Mouse (Mus musculus) retina, postnatal 1 day (tissue): ENCODE results near the gene Gpr153.
"Not testable (repeated sequence)": the region's sequence is repeated elsewhere in the genome, so short reads cannot be mapped to it uniquely, and the experiment has no call there.

Source experiments
- DNase-seq: peaks from one replicate; pipeline ENCODE4 v3.0.0-alpha.2; 2012

Gene Gpr153

DNA sequence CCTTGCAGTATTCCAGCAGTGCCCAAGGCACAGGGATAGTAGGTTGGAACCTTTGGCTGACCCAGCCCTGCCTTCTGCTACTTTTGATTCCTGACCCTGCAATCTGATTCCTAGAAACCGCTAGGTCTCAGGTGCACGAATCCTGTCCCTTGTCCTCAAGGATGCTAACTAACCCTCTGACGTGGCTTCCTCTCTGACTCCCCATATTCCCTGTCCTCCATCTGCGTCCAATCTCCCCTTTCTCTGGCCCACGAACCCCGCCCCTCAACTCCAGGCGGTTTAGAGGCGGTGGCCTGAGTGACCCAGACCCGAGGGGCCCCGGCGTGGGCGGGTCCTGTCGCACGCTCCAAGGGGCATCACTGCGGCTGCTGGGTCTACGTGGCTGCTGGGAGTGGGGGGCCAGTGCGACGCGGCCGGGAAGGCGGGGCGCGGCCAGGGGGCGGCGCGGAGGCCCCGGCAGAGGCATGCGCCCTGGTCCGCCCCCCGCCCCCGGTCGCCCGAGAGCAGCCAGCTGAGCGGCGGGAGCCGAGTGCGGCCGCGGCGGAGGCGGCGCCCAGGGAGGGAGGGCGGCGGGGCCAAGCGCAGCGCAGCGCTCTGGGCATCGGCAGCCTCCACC lies at the start of gene Gpr153:
TSS of gene Gpr153 (plus strand) at position 612 of the 616 bp plus-strand sequence.
- peak; percentile 88 for DNase-seq

DNA sequence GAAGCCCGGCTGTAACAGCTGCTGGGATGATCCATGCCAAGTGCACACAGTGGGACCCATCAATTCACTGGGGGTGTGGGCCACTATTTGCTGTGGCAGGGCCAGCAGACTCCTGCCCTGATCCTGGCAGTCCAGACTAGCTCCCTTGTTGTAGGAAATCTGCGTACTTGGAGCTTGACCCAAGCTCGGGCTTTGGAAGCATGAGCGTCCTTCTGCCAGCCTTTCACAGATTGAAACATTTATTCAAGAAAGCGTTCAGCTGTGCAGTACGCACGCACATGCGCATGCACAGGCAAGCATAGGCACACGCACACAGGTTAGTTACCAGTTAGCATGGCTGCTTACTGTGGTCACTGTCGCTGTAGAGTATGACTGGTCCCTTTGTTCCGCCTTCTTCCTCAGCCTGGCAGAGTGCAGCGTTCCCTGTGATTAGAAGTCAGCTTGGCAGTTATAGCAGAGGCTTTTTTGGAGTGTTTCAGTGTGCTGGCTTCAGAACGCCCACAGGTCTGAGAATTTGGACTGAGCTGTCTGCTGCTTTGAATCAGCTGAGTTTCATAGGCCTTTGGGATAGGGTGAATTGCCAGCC lies 47.0 kb upstream of the Gpr153 start:
- DNase-seq, result no peak

DNA sequence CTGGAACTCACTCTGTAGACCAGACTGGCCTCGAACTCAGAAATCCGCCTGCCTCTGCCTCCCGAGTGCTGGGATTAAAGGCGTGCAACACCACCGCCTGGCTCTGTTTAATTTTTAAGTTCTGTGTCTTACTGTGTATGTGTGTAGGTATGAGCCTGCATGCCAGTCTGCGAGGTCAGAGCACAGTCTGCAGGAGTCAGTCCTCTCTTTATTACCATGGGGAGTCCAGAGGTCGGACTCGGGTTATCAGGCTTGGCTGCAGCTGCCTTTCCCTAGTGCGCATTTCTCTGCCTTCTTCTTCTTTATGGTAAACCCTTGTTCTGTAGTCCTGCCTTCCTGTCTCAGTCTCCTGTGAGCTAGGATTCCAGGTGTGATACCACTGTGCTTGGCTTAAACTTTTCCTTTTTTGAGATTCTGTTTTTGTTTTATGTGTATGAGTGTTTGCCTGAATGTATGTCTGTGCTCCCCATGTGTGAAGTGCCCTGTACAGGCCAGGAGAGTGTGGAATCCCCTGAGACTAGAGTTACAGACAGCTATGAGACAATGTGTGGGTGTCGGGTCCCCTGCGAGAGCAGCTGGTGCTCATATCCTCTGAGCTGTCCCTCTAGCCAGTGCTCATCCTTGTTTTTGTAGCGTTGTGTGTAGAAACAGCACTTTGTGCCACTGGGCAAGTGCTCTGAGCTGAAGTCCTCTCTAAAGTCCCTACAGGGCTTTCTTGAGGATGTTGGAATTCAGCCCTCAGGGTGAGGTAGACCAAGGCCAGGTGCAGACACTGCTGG lies 46.1 kb upstream of the Gpr153 start:
- DNase-seq, result no peak

DNA sequence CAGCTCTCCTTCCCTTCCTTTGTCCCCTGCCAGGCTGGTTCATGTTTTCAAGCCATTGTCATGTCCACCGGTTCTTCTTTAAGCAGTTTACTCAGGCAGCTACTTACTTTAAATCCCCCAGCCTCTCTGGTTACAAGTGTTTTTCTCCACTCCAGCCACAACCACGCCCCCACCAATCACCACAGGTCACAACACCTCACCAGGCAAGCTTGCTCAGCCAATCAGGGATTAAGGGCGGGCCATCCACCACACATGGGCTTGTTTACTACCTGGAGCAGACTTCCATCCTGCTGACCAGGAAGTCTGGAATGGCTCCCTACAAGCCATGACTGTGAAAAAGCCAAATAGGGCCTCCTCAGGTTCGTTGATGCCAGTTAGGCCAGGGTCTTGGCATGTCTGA lies 43.7 kb upstream of the Gpr153 start:
- not testable (repeated sequence) for DNase-seq

DNA sequence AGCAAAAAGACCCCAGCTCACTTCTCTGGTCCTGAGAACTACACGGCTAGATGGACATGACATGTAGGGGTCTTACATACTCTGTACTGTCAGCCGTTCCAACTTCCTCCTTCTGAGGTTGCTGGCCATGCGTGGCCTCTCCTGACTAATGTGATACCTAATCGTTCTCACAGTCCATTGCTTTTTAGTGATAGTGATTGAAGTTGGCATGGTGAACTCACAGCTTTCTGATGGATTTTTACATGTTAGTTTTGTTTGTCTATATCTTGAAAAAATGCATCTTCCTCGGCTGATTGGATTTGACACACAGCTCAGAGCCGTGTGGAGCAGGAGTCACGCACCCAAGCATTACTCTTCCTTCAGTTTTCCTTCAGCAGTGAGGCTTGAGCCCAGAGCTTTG lies 42.7 kb upstream of the Gpr153 start:
- peak; percentile 51 for DNase-seq

DNA sequence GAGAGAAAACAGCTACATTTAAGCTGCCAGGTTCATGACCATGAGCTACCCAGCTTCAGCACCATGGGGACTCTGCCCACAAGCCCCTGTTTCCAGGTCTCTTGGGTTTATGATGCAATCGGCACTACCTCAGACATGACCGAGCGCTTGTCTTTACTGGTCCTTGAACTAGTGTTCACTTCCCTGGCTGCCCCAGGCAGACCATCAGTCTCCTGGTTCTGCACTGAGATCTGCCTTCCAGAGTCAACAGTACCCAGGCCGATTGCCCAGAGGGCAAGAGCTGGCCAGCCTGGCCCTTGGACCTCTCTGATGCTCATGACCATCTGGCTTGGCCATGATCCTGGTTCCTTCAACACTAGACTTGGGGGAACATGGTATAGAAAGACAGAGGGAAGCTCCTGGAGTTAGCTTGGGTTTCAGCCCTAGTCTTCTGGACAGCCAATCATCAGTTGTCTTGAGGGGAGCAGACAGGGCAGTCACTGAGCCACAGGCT lies 41.6 kb upstream of the Gpr153 start:
- DNase-seq, result no peak

DNA sequence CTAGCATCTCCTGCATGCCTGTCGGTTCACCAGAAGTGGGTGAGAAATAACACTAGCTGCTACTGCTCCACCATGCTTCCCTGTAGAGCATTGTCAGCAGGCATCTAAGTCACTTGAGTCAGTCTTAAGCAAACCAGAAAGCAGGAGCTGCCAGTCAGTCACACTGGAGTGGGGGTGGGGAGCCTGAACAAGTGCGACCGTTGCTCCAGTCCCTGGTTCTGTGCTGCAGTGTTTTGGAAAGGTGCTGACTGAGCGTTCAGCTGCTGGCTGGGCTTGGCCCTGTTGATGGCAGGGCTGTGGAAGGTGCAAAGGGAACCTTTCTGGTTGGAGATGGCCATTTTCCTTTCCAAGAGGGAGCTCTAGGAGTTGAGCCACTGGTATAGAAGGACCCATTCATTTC lies 34.1 kb upstream of the Gpr153 start:
- DNase-seq, result no peak

DNA sequence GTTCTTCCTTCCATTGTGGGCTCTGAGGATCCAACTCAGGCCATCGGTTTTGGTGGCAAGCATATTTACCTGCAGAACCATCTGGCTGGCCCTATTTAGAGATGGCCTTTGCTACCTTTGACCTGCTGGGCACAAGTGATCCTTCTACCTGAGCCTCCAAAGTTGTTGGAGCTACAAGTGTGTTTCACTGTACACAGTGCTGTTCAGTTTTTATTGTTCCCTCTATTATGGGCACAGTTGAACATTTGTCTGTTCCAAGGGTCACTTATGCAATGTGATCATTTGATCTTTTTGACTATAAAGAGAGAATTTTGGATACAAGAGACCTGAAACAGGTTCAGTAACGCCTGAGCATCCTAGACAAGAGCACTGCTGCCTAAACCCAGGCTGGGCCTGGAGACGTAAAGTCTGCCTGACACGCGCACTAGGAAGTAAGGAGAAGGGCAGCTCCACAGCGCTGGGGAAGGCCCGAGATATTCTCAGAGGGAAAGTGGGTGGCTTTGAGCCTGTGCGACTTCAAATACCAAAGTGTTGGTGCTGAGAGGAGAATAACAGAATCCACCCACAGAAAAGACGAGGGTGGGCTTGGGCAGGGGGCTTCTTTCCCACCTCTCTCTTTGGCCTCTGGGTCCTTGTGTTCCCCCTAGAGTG lies 30.7 kb upstream of the Gpr153 start:
- no peak for DNase-seq

DNA sequence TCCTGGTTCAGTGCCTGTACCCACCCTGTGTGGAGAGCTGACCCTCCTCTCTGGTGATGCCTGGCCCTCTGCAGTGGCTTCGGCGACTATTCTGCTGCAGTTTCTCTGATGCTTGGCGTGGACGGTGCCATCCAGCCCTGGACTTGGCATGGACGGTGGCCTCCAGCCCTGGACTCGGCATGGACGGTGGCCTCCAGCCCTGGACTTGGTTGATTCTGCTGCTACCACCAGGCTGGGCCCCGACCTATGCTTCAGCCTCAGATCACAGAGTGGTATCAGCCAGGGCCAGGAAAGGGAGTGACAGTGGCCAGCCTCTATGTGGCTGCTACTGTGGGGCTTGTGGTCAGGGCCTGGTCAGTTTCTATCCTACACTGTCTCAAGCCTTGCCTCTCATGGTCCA lies 30.1 kb upstream of the Gpr153 start:
- no peak for DNase-seq

DNA sequence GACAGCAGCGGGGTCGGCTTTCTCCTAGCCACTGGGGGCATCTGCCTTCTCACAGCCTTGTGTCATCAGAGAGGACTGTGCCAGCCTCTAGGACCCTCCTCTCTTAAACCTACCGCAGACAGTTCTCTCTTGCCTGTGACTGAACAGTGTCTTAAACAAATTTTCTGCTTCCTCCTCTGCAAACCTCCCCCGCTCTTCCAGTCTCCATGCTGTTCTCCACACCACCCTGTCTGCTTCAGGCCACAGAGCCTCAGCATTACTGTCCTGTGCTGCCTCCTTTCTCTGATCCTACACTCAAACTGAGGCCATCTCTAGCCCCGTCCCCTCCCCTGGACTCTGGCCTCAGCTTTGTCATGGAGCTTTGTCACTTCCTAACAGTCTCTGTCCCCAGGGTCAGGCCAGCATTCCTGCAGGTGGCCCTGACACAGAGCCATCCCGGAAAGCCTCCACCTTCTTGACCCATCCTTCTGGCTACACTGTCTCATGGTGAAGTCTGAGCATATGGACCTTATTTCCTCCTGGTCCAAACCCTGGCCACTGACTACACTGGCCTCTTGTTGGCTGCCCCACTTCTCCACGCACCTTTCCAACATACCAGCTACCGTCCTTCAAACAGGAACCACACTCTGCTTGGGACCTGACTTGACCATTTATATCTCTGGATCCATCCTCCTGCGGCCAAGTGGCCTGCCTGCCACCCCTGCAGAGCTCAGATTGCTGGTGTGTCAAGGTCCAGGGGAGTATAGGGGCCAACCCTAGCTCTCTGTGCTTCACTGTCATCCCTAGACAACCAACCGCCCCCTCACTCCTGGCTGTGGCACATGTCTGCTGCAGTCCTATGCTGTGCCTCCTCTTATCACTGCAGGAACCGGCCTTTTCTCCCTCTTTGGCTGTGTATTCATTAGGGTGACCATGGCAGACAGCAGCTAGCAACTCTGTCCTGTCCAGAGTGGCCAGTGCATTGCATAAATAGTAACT lies 29.2 kb upstream of the Gpr153 start:
- DNase-seq, result no peak

DNA sequence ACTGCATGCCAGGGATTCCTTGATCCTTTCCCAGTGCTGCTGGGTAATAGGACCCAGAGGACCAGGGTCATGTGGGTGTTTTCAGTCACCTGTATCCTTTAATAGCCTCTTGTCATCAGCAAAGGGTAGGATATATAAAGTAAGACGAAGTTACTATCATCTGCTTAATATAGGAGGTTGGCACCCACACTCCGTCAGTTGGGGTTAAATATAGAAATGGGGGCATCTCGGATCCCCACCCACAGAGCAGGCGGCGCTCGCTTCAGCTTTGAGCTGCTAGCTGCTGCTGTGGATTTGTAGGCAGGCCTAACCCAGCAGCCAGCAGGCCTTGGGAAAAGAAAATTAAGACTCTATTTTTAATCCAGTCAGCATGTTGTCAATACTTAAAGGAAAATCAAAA lies 28.0 kb upstream of the Gpr153 start:
- DNase-seq, result no peak

DNA sequence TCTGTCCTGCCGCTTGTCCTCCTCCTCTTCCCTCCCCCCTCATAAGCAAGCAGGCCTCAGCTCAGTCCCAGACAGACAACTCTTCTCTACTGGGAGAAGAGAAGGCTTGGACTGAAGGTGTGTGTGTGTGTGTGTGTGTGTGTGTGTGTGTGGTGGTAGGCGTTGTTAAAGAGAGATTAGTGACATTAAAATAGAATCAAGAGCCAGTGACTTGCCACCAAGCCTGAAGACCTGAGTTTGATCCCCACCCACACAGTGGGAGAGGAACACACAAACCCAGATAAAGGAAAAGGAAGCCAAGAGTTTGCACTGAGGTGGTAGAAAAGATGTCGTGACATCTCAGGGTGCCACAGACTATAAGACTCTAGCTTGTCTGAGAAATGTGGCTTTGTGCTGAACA lies 26.8 kb upstream of the Gpr153 start:
- no peak for DNase-seq

DNA sequence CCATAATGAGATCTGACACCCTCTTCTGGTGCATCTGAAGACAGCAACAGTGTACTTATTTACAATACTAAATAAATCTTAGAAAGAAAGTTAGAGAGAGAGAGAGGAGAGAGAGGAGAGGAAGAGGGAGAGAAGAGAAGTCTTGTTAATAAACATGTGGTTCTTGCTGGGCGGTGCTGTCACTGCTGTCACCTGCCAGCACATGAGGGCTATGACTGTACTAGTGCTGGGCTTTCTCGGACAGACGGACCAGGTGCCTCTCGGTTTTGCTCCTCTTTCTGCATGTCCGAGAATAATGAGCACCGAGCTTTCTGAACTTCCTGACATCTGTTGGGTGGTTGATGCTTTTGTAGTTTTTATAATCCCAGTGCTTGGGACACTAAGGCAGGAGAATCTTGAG lies 23.4 kb upstream of the Gpr153 start:
- DNase-seq, result no peak

DNA sequence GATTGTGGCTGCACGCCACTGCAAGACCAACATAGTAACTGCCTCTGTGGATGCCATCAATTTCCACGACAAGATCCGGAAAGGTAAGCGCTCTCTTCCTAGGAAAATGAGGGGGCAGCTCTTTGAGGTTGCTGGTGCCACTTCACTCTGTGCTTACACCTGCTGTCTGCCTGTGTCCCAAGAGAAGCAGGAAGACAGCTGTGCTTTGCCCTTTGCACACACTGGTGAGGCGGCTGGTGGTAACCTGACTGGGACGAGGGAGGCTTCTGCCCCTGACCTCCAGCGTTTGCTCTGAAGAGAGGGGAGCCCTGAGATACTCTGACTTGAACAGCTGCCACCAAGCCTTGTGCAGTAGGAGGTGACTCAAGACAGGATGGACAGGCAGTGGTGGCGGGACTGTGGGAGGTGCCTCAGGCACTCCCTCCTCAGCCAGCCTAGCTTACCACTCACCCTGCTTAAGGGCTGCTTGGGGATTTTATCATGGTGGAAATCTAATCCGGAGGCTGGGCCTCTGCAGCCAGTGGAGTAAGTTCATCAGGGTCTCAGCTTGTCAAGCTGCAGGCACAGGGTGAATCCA lies 20.8 kb upstream of the Gpr153 start:
- DNase-seq, result no peak

DNA sequence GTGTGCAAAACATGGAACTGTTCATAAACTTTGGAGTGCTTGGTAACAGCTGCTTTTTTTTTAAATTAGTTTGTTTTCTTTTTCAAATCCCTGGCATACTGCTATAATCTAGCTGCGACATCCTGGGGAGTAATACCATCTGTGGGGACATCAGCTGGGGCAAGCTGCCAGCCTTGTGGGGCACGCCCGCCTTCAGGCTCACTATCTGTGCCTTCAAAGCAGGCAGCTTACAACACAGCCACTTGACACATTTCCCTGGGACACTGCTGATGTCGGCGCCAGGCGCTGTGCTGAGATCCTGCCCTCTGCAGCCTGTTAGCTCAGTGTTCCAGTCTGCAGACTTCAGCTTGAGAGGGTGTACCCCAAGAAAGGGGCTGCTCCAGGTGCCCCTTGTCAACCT lies 17.0 kb upstream of the Gpr153 start:
- DNase-seq, result no peak

DNA sequence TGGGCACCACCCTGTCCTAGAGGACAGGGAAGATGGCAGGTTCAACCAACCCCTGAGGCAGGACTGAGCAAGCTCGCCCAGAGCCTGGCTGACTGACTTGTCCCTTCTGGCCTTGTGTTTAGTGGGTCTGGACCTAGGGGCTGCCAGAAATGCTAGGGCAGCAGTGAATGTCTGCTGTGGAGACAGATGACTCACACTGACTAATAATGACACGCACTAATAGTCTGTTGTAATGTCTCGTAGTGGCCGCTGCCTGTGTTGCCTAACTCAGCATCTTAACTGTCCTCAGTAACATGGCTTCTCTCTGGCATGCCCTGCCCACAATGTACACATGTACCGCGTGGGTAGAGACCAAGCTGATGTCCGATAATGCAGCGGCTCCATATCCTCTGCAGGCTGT lies 13.6 kb upstream of the Gpr153 start:
- DNase-seq, result no peak

DNA sequence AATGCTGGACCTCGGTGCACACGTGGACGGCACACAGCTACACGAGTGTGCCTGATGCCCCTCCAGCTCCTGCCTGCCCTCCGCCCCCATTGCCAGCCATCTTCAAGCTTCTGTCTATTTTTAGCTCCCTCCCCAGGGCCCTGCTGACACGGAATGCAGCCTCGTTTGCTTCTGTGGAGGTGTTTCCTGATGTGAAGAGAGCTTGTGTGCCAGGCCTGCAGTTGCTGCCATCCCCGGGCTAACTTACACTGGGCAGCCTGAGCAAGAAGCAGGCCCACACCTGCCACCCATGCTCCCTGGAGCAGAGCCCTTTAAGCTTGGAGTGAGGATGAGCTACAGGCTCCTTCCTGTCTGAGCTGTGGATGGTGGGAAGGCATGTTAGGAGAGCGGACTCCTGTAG lies 11.8 kb upstream of the Gpr153 start:
- peak; percentile 50 for DNase-seq

DNA sequence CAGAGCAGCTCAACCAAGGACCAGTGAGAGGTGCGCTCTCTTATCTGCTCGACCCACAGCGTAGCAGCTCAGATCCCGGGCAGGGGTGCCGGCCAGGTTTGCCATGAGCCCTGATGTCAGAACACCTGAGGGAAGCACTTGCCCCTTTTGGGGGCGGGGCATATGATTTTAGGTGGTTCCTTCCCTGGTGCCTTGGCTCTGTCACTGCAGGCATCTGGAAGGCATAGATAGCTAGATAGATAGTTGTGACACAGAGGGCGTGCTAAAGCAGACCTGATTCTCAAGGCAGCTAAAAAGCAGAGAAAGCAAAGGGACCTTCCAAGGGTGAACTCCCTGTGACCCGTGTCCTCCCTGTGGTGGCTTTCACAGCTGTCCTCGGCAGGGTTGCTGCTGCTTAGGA lies 10.9 kb upstream of the Gpr153 start:
- DNase-seq, result no peak

DNA sequence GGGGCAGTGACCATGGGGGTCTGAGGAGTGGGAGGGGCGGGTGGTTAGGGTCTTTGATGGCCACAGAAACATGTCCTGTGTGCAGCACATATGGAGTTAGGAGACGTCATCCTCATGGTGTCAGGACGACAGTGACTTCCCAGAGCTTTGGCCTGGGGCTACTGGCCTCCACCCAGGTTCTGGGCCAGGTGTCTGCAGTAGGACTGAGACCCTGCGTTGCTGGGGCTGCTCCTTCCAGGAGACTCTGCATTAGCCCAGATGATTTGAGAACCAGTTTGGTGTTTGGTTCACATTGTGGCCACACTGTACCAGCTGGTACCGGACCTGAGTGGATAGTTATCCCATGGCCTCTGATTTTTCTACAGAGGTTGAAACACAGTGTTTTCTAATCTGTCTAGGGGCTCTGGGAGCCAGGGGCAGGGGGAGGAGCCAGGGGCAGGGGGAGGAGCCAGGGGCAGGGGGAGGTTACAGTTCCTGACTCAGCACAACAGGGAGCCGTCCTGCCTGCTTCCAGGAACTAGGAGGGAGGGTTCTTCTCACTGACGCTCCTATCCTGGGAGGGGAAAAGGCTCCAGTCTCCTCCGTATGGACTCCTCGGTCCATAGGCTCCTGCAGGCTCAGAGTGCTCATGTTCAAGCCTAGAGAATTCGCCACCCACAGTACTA lies 10.4 kb upstream of the Gpr153 start:
- peak; percentile 60 for DNase-seq

DNA sequence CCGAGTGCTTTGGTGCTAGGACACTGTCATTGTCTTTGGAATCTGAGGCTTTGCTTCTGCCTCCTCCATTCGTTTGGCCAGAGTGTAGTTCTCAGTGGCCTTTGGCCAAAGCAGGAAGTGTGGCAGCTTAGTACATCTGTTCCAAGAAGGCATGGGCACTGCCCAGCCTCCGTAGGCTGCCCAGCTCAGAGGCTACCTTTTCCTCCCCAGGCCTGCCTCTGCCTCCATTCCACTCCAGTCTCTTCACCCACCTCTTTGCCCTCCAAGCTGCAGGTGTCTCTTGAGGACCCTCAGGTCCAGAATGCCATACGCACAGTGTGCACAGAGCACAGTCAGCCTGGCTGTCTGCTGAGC lies 9.9 kb upstream of the Gpr153 start:
- no peak for DNase-seq

DNA sequence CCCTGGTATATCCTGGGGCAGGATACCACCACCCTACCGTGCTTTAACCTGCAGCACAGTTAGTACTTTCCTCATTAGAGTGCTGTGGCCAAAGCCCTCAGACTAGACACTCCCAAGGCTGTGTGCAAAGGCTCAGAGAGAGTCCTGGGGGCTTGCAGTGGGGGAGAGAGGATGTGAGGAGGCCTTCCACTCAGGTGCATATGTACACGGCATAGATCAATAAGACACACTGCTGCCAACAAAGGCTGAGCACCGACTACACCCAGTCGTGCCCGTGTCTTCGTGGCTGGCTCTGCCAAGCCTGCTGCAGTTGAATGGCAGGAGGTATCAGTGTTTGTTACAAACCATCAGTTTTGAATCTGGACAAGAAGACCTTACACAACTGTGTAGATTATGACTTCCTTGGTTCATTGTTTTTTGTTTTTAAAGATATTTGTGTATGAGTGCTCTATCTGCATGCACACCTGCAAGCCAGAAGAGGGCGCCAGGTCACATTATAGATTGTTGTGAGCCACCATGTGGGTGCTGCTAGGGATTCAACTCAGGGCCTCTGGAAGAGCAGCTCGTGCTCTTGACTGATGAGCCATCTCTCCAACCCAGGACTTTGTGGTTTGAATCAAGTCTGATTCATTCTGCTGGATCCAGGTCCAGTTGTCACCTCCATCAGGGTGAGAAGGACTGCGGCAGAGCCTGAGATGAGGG lies 9.0 kb upstream of the Gpr153 start:
- DNase-seq, result no peak
